Mouse (Mus musculus) olfactory bulb, adult 2 months (tissue): ENCODE data around the gene Fbxl2.

ENCODE experiments used
- CTCF ChIP-seq: fragments of 200-500 bp; IDR thresholded peaks from 2 replicates; pipeline ENCODE4 v1.5.1; 2012; ENCODE audit warnings: low read depth, mild to moderate bottlenecking, low read length, moderate library complexity; ENCODE audit not compliant: insufficient read depth
- POLR2A ChIP-seq: fragments of 200-500 bp; IDR thresholded peaks from 2 replicates; pipeline ENCODE4 v1.6.1; 2012; ENCODE audit warnings: mild to moderate bottlenecking, low read depth, low read length, moderate library complexity; ENCODE audit not compliant: insufficient read depth

- TF ChIP-seq POLR2A (no peak), CTCF (no peak)
Measured at GRCm38 (mm10) chr9:113969399-113969798, 76.6 kb downstream of the Fbxl2 start.
